In genomic region chr1:154888018-154888417, GRCm38 (mm10) we compare ENCODE assay signal across 20 mouse cellular contexts. TPM values are rescaled to one million over a fixed set of nuclear protein-coding genes. Genes with fewer than 3 reads are reported as not detected.
A peak's percentile ranks its signal among the peaks of the same experiment; 100 is the strongest.
DNase-seq lines count a peak whose midpoint lies in the region; ATAC-seq and TF ChIP-seq lines count a peak whose summit lies in the region.
"Had no signal": no experiment of that assay in that cellular context is flagged by ENCODE, and none has a peak within 500 bp of the region (broad histone marks: within the 10 kb centered on the region; RNA-seq: fewer than 3 reads in every experiment).

No protein-coding gene starts in this region.

- H3K36me3 ChIP-seq in hindbrain, postnatal 0 days (ENCODE audit: insufficient read depth, low read length), result no peaks in the 10 kb centered on the region
- no peaks in the 10 kb centered on the region for H3K36me3 ChIP-seq in hindbrain, embryonic 14.5 days (replicated peaks; ENCODE audit: control insufficient read depth, insufficient read depth)
- H3K36me3 ChIP-seq: embryonic facial prominence, embryonic 10.5 days; heart, embryonic 15.5 days; limb, embryonic 12.5 days; liver, embryonic 12.5 days had no signal

- H3K27me3 ChIP-seq in hindbrain, postnatal 0 days (ENCODE audit: insufficient read depth, low read length), result no peaks in the 10 kb centered on the region
- H3K27me3 ChIP-seq in hindbrain, embryonic 14.5 days (ENCODE audit: control insufficient read depth, insufficient read depth, low read length), result peaks cover 20% of the 10 kb centered on the region

- DNase-seq in hindbrain, postnatal 0 days (ENCODE audit: low spot score), result peak; percentile 16
- no peak for DNase-seq in hindbrain, embryonic 14.5 days (ENCODE audit: low spot score)
- peak; percentile 79 for DNase-seq in brain, adult 2 months (ENCODE audit: low read depth, low spot score)
- DNase-seq in cerebellum, adult 11 months, result peak; percentile 57
- peak; percentile 91 to 94 for DNase-seq in cerebellum, postnatal 10 days
- no peak for DNase-seq in gastrocnemius, postnatal 10 days
- DNase-seq in frontal cortex, postnatal 14 days (ENCODE audit: low spot score in 2 of 2), result no peak
- DNase-seq in left cerebral cortex, postnatal 36 days (ENCODE audit: low spot score in 2 of 2), result no peak
- DNase-seq: B cell, adult 2 months; gastrocnemius, postnatal 14 days; heart, adult 2 months; kidney, adult 11 months; lung, adult 2 months; lung, postnatal 36 days; right cerebral cortex, postnatal 25 days; thymus, postnatal 36 days had no signal

- no peak overlapping the region for H3K4me2 ChIP-seq in hindbrain, postnatal 0 days (ENCODE audit: low read depth, low read length)
- no peak overlapping the region for H3K4me2 ChIP-seq in hindbrain, embryonic 14.5 days (replicated peaks)
- H3K4me2 ChIP-seq: heart, embryonic 15.5 days; limb, embryonic 12.5 days; liver, embryonic 12.5 days had no signal

- WGBS in hindbrain, postnatal 0 days, result 56% methylated on average over 5 of the region's 5 CpGs
- WGBS in hindbrain, embryonic 14.5 days, result 73% methylated on average over 5 of the region's 5 CpGs

- ATAC-seq in hindbrain, postnatal 0 days, result no peak
- ATAC-seq in hindbrain, embryonic 14.5 days (ENCODE audit: low FRiP score), result no peak
- ATAC-seq: liver, embryonic 12.5 days had no signal

- intact Hi-C loops in left cerebral cortex, postnatal 36 days (cut with DNase I), result no loop called here

- H3K4me1 ChIP-seq in hindbrain, postnatal 0 days (ENCODE audit: insufficient read depth, low read length), result peaks cover 17% of the 10 kb centered on the region
- peaks cover 34% of the 10 kb centered on the region for H3K4me1 ChIP-seq in hindbrain, embryonic 14.5 days (replicated peaks; ENCODE audit: control insufficient read depth, insufficient read depth, low read length)
- H3K4me1 ChIP-seq: liver, embryonic 12.5 days had no signal

- no peak for TF ChIP-seq CTCF in hindbrain, postnatal 0 days (IDR thresholded peaks at IDR 0.05; ENCODE audit: low read depth)

- peak overlapping the region; percentile 51; the same call in 1 of the 2 replicates for H3K27ac ChIP-seq in hindbrain, postnatal 0 days
- H3K27ac ChIP-seq in hindbrain, embryonic 14.5 days, result no peak overlapping the region
- H3K27ac ChIP-seq: embryonic facial prominence, embryonic 10.5 days; heart, adult 2 months; heart, embryonic 15.5 days; limb, embryonic 12.5 days; liver, embryonic 12.5 days had no signal

- no peak overlapping the region for H3K9ac ChIP-seq in hindbrain, postnatal 0 days (replicated peaks; ENCODE audit: low read length)
- no peak overlapping the region for H3K9ac ChIP-seq in hindbrain, embryonic 14.5 days
- H3K9ac ChIP-seq: heart, embryonic 15.5 days; limb, embryonic 12.5 days; liver, embryonic 12.5 days had no signal

- no peaks in the 10 kb centered on the region for H3K9me3 ChIP-seq in hindbrain, postnatal 0 days (ENCODE audit: low read length)
- no peaks in the 10 kb centered on the region for H3K9me3 ChIP-seq in hindbrain, embryonic 14.5 days (ENCODE audit: control insufficient read depth, low read length)
- H3K9me3 ChIP-seq: embryonic facial prominence, embryonic 10.5 days; heart, embryonic 15.5 days; limb, embryonic 12.5 days; liver, embryonic 12.5 days had no signal

- no peak overlapping the region for H3K4me3 ChIP-seq in hindbrain, postnatal 0 days (ENCODE audit: low read length)
- H3K4me3 ChIP-seq in hindbrain, embryonic 14.5 days (replicated peaks; ENCODE audit: low read length), result no peak overlapping the region
- H3K4me3 ChIP-seq: embryonic facial prominence, embryonic 10.5 days; heart, adult 2 months; heart, embryonic 15.5 days; limb, embryonic 12.5 days; liver, embryonic 12.5 days had no signal

RNA-seq across cellular contexts. Expression of gene Cacna1e, which starts 3.7 kb away (rescaled TPM):
- 57.5 and 58.2 TPM in 2 replicates for total RNA-seq in hindbrain, postnatal 0 days (2014; rRNA removed)
- 8.0 and 8.9 TPM in 2 replicates for polyA plus RNA-seq in hindbrain, postnatal 0 days (2015; fragmentation: Nextera tagmentation; extraction: Ambion mirVana)
- polyA plus RNA-seq in hindbrain, embryonic 14.5 days (2014; fragmentation: Nextera tagmentation; extraction: Ambion mirVana), result 17.7 and 17.8 TPM in 2 replicates
- under 1 TPM; 0.26 to 0.52 TPM for total RNA-seq in gastrocnemius, postnatal 10 days (2021)
- 100 to 1,000 TPM; 146 to 202 TPM for total RNA-seq in left cerebral cortex, postnatal 36 days (2021)

Comparison
In these comparisons a context has a peak if more than half of its experiments do, and no peak if none do; other contexts are left out.
1. DNase-seq: peak in hindbrain, postnatal 0 days (single experiment), brain, adult 2 months (single experiment), cerebellum, adult 11 months (single experiment) and cerebellum, postnatal 10 days (2 of 2); none in hindbrain, embryonic 14.5 days (single experiment), gastrocnemius, postnatal 10 days (single experiment), frontal cortex, postnatal 14 days (0 of 2) and left cerebral cortex, postnatal 36 days (0 of 2).
2. RNA of gene Cacna1e, which starts 3.7 kb away (total RNA-seq): 146 to 202 TPM in left cerebral cortex, postnatal 36 days and 57.5 to 58.2 TPM in hindbrain, postnatal 0 days; 0.26 to 0.52 TPM in gastrocnemius, postnatal 10 days; every median in the first group is over 10 times any median in the second.